Mouse (Mus musculus) stomach, embryonic 16.5 days (tissue): ENCODE measurements around the gene Bmp10. TPM values are rescaled to one million over a fixed set of nuclear protein-coding genes. Genes with fewer than 3 reads are reported as not detected.
A peak's percentile ranks its signal among the peaks of the same experiment; 100 is the strongest.

Experiments used
- ATAC-seq: fragments of 200-750 bp; cut with Nextera tagmentation; 2 replicates; pipeline ENCODE4 v1.8.0; 2017; ENCODE audit warnings: moderate number of reproducible peaks, moderate TSS enrichment; ENCODE audit not compliant: insufficient read depth, low FRiP score
- H3K27ac ChIP-seq: fragments of 300-500 bp; sonication (generic); 2 replicates; pipeline ENCODE4 v1.5.1; 2014; ENCODE audit warnings: low read length
- H3K27me3 ChIP-seq: fragments of 300-500 bp; sonication (generic); 2 replicates; pipeline ENCODE4 v1.6.1; 2014; ENCODE audit warnings: low read length, control low read depth, mixed read lengths; ENCODE audit not compliant: control insufficient read depth, insufficient read depth
- H3K36me3 ChIP-seq: fragments of 300-500 bp; sonication (generic); 2 replicates; pipeline ENCODE4 v1.6.1; 2014; ENCODE audit warnings: low read length; ENCODE audit not compliant: control insufficient read depth, insufficient read depth
- H3K4me1 ChIP-seq: fragments of 300-500 bp; sonication (generic); 2 replicates; pipeline ENCODE4 v1.6.1; 2014; ENCODE audit warnings: low read length, control low read depth, mixed read lengths; ENCODE audit not compliant: control insufficient read depth, insufficient read depth
- H3K4me2 ChIP-seq: fragments of 300-500 bp; sonication (generic); 2 replicates; pipeline ENCODE4 v1.6.1; 2014; ENCODE audit warnings: low read depth, low read length, mixed read lengths
- H3K4me3 ChIP-seq: fragments of 300-500 bp; sonication (generic); replicated peaks from 2 replicates; pipeline ENCODE4 v1.5.1; 2014; ENCODE audit warnings: mild to moderate bottlenecking, low read length
- H3K9ac ChIP-seq: fragments of 300-500 bp; sonication (generic); 2 replicates; pipeline ENCODE4 v1.6.1; 2014; ENCODE audit warnings: low read length
- H3K9me3 ChIP-seq: fragments of 300-500 bp; sonication (generic); replicated peaks from 2 replicates; pipeline ENCODE4 v1.6.1; 2016; ENCODE audit warnings: low read length, control low read depth; ENCODE audit not compliant: control insufficient read depth
- WGBS: fragments of 180-500 bp; shearing (Covaris S2); extraction: QIAGEN DNeasy Blood & Tissue Kit; methylation state at CpG from one replicate; pipeline ENCODE4 v1.1.7; 2014; 5-methylcytosine and 5-hydroxymethylcytosine counted together
- polyA plus RNA-seq: library from polyadenylated mRNA; unstranded; fragments of >200 nt; fragmentation: Nextera tagmentation; extraction: Ambion mirVana; gene quantifications from 2 replicates; pipeline ENCODE4 v1.2.1, GENCODE M21; 2015

The Bmp10 gene
- polyA plus RNA-seq, 1 experiment from 2014 or later, result not detected

DNA sequence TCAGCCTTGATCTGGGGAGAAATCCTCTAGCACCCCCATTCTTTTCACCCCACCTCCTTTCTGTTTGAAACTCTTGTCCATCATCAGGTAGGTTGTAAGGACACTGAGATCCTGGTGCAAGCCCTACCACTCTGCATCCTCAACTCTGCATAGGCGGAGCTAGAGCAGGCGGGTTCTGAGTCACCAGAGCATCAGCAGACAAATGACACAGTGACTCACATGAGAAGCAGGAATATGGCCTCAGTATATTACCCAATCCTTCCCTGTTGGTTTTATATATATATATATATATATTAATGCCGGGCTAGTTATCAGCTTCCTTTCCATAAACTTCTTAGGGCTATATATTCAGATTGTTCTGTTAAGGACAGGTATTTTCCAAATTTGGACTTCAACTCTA, 7.0 kb downstream of the Bmp10 start:
- 79% methylated on average over 3 of the region's 3 CpGs for WGBS
- no peaks in the 10 kb centered on the region for H3K4me1 ChIP-seq
- H3K36me3 ChIP-seq, result no peaks in the 10 kb centered on the region
- H3K4me2 ChIP-seq, result no peak overlapping the region
- H3K27ac ChIP-seq, result no peak overlapping the region
- H3K4me3 ChIP-seq, result no peak overlapping the region
- no peaks in the 10 kb centered on the region for H3K9me3 ChIP-seq
- H3K27me3 ChIP-seq, result no peaks in the 10 kb centered on the region
- no peak for ATAC-seq
- no peak overlapping the region for H3K9ac ChIP-seq

GRCm38 (mm10) chr6:87436745-87437144, 8.0 kb downstream of the Bmp10 start:
- Histone ChIP-seq H3K4me3 (no peak overlapping the region), H3K36me3 (no peaks in the 10 kb centered on the region), H3K4me1 (peaks cover 4% of the 10 kb centered on the region; the same call in 1 of the 2 replicates), H3K9ac (no peak overlapping the region), H3K4me2 (no peak overlapping the region), H3K27me3 (no peaks in the 10 kb centered on the region), H3K27ac (no peak overlapping the region), H3K9me3 (no peaks in the 10 kb centered on the region)
- 68% methylated on average over 8 of the region's 8 CpGs for WGBS
- no peak for ATAC-seq

- no peaks in the 10 kb centered on the region for H3K36me3 ChIP-seq
- ATAC-seq, result no peak
- WGBS, result 78% methylated on average over 11 of the region's 11 CpGs
- no peak overlapping the region for H3K4me3 ChIP-seq
- no peak overlapping the region for H3K27ac ChIP-seq
- no peak overlapping the region for H3K4me2 ChIP-seq
- no peaks in the 10 kb centered on the region for H3K9me3 ChIP-seq
- no peaks in the 10 kb centered on the region for H3K27me3 ChIP-seq
- peaks cover 5% of the 10 kb centered on the region; the same call in 1 of the 2 replicates for H3K4me1 ChIP-seq
- no peak overlapping the region for H3K9ac ChIP-seq
Measured at GRCm38 (mm10) chr6:87443253-87443652, 14.5 kb downstream of the Bmp10 start.

GRCm38 (mm10) chr6:87445222-87445621, 16.4 kb downstream of the Bmp10 start:
- Histone ChIP-seq H3K4me2 (no peak overlapping the region), H3K36me3 (no peaks in the 10 kb centered on the region), H3K27ac (no peak overlapping the region), H3K27me3 (no peaks in the 10 kb centered on the region), H3K4me3 (no peak overlapping the region), H3K9ac (no peak overlapping the region), H3K4me1 (peaks cover 5% of the 10 kb centered on the region; the same call in 1 of the 2 replicates), H3K9me3 (no peaks in the 10 kb centered on the region)
- 68% methylated on average over 7 of the region's 7 CpGs for WGBS
- no peak for ATAC-seq

GRCm38 (mm10) chr6:87447217-87447616, 18.4 kb downstream of the Bmp10 start:
- H3K4me3 ChIP-seq, result no peak overlapping the region
- ATAC-seq, result no peak
- WGBS, result 86% methylated on average over 4 of the region's 4 CpGs
- H3K9ac ChIP-seq, result no peak overlapping the region
- H3K27ac ChIP-seq, result no peak overlapping the region
- H3K9me3 ChIP-seq, result no peaks in the 10 kb centered on the region
- no peaks in the 10 kb centered on the region for H3K4me1 ChIP-seq
- no peaks in the 10 kb centered on the region for H3K27me3 ChIP-seq
- no peak overlapping the region for H3K4me2 ChIP-seq
- no peaks in the 10 kb centered on the region for H3K36me3 ChIP-seq

DNA sequence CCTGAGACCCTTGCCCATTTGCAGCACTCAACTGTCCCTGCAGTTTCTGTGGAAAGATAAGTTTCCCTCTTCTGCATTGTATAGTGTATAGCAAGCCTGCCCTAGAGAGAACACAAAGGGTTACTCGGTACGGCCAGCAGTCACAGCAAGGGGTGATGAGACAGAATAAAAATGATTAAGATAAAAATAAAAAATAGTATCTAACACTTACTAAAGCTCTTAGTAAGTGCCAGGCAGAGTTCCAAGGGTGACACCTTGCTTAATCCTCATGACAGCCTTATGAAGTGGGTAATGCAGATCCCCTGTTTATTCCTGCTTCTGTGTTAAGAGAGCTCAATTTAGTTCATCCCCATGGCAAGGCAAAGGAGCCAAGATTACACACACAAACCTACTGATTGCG, 20.7 kb downstream of the Bmp10 start:
- H3K4me3 ChIP-seq, result no peak overlapping the region
- H3K4me2 ChIP-seq, result no peak overlapping the region
- H3K27me3 ChIP-seq, result no peaks in the 10 kb centered on the region
- no peaks in the 10 kb centered on the region for H3K36me3 ChIP-seq
- WGBS, result 83% methylated on average over 3 of the region's 3 CpGs
- H3K27ac ChIP-seq, result no peak overlapping the region
- no peak overlapping the region for H3K9ac ChIP-seq
- ATAC-seq, result no peak
- no peaks in the 10 kb centered on the region for H3K4me1 ChIP-seq
- H3K9me3 ChIP-seq, result no peaks in the 10 kb centered on the region

DNA sequence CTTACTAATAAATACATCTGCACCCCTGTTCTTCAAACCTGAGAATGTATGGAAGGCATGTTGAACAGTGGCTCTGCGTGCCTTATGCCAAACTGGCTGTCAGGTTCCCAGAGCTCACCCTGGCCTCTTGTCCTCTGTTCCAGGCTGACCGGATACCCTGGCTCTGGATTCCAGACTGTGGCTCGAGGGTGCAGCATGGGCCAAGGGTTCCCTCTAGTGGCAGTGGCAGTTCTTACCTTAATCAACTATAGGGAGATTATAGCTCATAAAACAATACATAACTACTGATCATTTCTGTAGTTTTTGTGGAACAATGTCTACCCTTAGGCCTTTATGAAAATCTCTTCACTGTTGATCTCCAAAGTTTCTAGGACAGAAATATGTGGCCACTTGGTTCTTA, 22.2 kb downstream of the Bmp10 start:
- no peak overlapping the region for H3K27ac ChIP-seq
- H3K27me3 ChIP-seq, result no peaks in the 10 kb centered on the region
- WGBS, result 72% methylated on average over 3 of the region's 3 CpGs
- H3K9ac ChIP-seq, result no peak overlapping the region
- ATAC-seq, result no peak
- H3K36me3 ChIP-seq, result no peaks in the 10 kb centered on the region
- no peaks in the 10 kb centered on the region for H3K4me1 ChIP-seq
- no peak overlapping the region for H3K4me3 ChIP-seq
- H3K4me2 ChIP-seq, result no peak overlapping the region
- H3K9me3 ChIP-seq, result no peaks in the 10 kb centered on the region

DNA sequence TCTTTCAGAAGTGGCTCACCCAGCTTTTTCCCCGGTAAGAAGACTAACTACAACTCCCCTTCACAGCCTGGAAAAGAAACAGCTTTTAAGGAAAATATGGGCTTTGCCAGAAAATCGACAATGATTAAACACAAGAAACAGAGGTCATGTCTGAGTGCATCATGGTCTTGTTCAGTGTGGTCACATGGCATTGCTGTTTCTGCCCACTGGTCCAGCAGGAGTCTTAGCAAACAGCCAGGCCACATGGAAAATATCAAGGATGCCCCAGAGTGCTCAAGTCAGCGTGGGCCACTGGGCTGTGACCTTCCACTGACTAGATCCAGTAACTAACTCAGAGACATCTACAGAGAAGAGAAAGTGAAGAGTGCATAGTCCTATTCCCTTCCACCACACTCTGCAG, 23.0 kb downstream of the Bmp10 start:
- H3K9me3 ChIP-seq, result no peaks in the 10 kb centered on the region
- no peak overlapping the region for H3K9ac ChIP-seq
- no peak overlapping the region for H3K4me2 ChIP-seq
- H3K4me1 ChIP-seq, result no peaks in the 10 kb centered on the region
- no peaks in the 10 kb centered on the region for H3K36me3 ChIP-seq
- ATAC-seq, result no peak
- whole genome bisulfite sequencing, result 55% methylated on average over 3 of the region's 3 CpGs
- H3K27me3 ChIP-seq, result no peaks in the 10 kb centered on the region
- no peak overlapping the region for H3K27ac ChIP-seq
- H3K4me3 ChIP-seq, result no peak overlapping the region

- Histone ChIP-seq H3K9ac (no peak overlapping the region), H3K27ac (no peak overlapping the region), H3K4me3 (no peak overlapping the region), H3K36me3 (no peaks in the 10 kb centered on the region), H3K9me3 (no peaks in the 10 kb centered on the region), H3K4me1 (no peaks in the 10 kb centered on the region), H3K27me3 (no peaks in the 10 kb centered on the region), H3K4me2 (no peak overlapping the region)
- 36% methylated on average over 6 of the region's 6 CpGs for WGBS
- no peak for ATAC-seq
Measured at GRCm38 (mm10) chr6:87455507-87455906, 26.7 kb downstream of the Bmp10 start.

GRCm38 (mm10) chr6:87466221-87466620, 37.4 kb downstream of the Bmp10 start:
- Histone ChIP-seq H3K27ac (no peak overlapping the region), H3K4me1 (peaks cover 4% of the 10 kb centered on the region; the same call in 1 of the 2 replicates), H3K4me2 (0 out of 2 replicates have a peak overlapping the region, but pooled peaks have one; percentile 26), H3K9ac (0 out of 2 replicates have a peak overlapping the region, but pooled peaks have one; percentile 26), H3K36me3 (no peaks in the 10 kb centered on the region), H3K27me3 (no peaks in the 10 kb centered on the region), H3K4me3 (0 out of 2 replicates have a peak overlapping the region, but pooled peaks have one; percentile 9), H3K9me3 (no peaks in the 10 kb centered on the region)
- ATAC-seq, result no peak
- whole genome bisulfite sequencing, result 14% methylated on average over 12 of the region's 12 CpGs
